Mouse (Mus musculus) liver, adult 2 months (tissue): ENCODE results near the gene Fam107a.

Experiments used
- CTCF ChIP-seq: fragments of 200-500 bp; IDR thresholded peaks from 2 replicates; pipeline ENCODE4 v1.5.1; 2011; ENCODE audit warnings: low read depth, low read length, control low read depth
- POLR2A ChIP-seq: fragments of 200-500 bp; IDR thresholded peaks from 2 replicates; pipeline ENCODE4 v1.6.1; 2011; ENCODE audit warnings: low read length, control low read depth; ENCODE audit not compliant: insufficient read depth; ENCODE audit errors: extremely low read depth

- no peak for TF ChIP-seq CTCF
- TF ChIP-seq POLR2A, result no peak
These were observed 60.9 kb downstream of the Fam107a start for GRCm38 (mm10) chr14:8256881-8257280.
